Mouse (Mus musculus): ENCODE measurements around the gene Brd4. TPM values are rescaled to one million over a fixed set of nuclear protein-coding genes. Genes with fewer than 3 reads are reported as not detected.

Brd4 gene
- total RNA-seq, 2 experiments from 2014 or later = 121 to 138 TPM

- H3K27ac ChIP-seq = no peak overlapping the region
- no peak for TF ChIP-seq CTCF (IDR thresholded peaks at IDR 0.05)
- DNase-seq (ENCODE audit: extremely low spot score in 1 of 2, low spot score in 2 of 2) = no peak
- no peak overlapping the region for H3K4me3 ChIP-seq
- intact Hi-C loops (cut with DNase I) = no loop called here
Observed at GRCm38 (mm10) chr17:32277201-32277600, 7.3 kb downstream of the Brd4 start.

- no peak overlapping the region for H3K27ac ChIP-seq
- DNase-seq (ENCODE audit: extremely low spot score in 1 of 2, low spot score in 2 of 2) = no peak
- intact Hi-C loops (cut with DNase I) = no loop called here
- H3K4me3 ChIP-seq = no peak overlapping the region
- TF ChIP-seq CTCF (IDR thresholded peaks at IDR 0.05) = no peak
Observed at GRCm38 (mm10) chr17:32275568-32275967, 9.0 kb downstream of the Brd4 start.

- no peak overlapping the region for H3K27ac ChIP-seq
- DNase-seq (ENCODE audit: extremely low spot score in 1 of 2, low spot score in 2 of 2) = no peak
- intact Hi-C loops (cut with DNase I) = no loop called here
- TF ChIP-seq CTCF (IDR thresholded peaks at IDR 0.05) = no peak
- no peak overlapping the region for H3K4me3 ChIP-seq
Observed at GRCm38 (mm10) chr17:32269151-32269550, 15.4 kb downstream of the Brd4 start.

GRCm38 (mm10) chr17:32268540-32268960 lies 16.0 kb downstream of the Brd4 start:
- no peak overlapping the region for H3K27ac ChIP-seq
- no peak for TF ChIP-seq CTCF (IDR thresholded peaks at IDR 0.05)

GRCm38 (mm10) chr17:32268096-32268495 lies 16.4 kb downstream of the Brd4 start:
- Histone ChIP-seq H3K4me3 (no peak overlapping the region), H3K27ac (no peak overlapping the region)
- no peak for TF ChIP-seq CTCF (IDR thresholded peaks at IDR 0.05)
- intact Hi-C loops (cut with DNase I) = no loop called here
- no peak for DNase-seq (ENCODE audit: extremely low spot score in 1 of 2, low spot score in 2 of 2)

More at GRCm38 (mm10) chr17:32268540-32268960, 16.0 kb downstream of the Brd4 start:
- H3K4me3 ChIP-seq = no peak overlapping the region
- DNase-seq (ENCODE audit: extremely low spot score in 1 of 2, low spot score in 2 of 2) = no peak
- intact Hi-C loops (cut with DNase I) = no loop called here

GRCm38 (mm10) chr17:32267617-32268016 lies 16.9 kb downstream of the Brd4 start:
- H3K27ac ChIP-seq = no peak overlapping the region
- intact Hi-C loops (cut with DNase I) = no loop called here
- no peak for TF ChIP-seq CTCF (IDR thresholded peaks at IDR 0.05)
- no peak for DNase-seq (ENCODE audit: extremely low spot score in 1 of 2, low spot score in 2 of 2)
- no peak overlapping the region for H3K4me3 ChIP-seq

GRCm38 (mm10) chr17:32263672-32264071 lies 20.9 kb downstream of the Brd4 start:
- no peak for TF ChIP-seq CTCF (IDR thresholded peaks at IDR 0.05)
- DNase-seq (ENCODE audit: extremely low spot score in 1 of 2, low spot score in 2 of 2) = no peak
- Histone ChIP-seq H3K27ac (no peak overlapping the region), H3K4me3 (no peak overlapping the region)
- intact Hi-C loops (cut with DNase I) = no loop called here

GRCm38 (mm10) chr17:32262831-32263559 lies 21.5 kb downstream of the Brd4 start:
- intact Hi-C loops (cut with DNase I) = no loop called here
- no peak overlapping the region for H3K27ac ChIP-seq
- DNase-seq (ENCODE audit: extremely low spot score in 1 of 2, low spot score in 2 of 2) = no peak
- no peak overlapping the region for H3K4me3 ChIP-seq
- TF ChIP-seq CTCF (IDR thresholded peaks at IDR 0.05) = no peak

- H3K27ac ChIP-seq = no peak overlapping the region
Observed at GRCm38 (mm10) chr17:32258869-32259268, 25.7 kb downstream of the Brd4 start.

GRCm38 (mm10) chr17:32257944-32258343 lies 26.6 kb downstream of the Brd4 start:
- intact Hi-C loops (cut with DNase I) = no loop called here
- Histone ChIP-seq H3K4me3 (no peak overlapping the region), H3K27ac (no peak overlapping the region)
- TF ChIP-seq CTCF (IDR thresholded peaks at IDR 0.05) = no peak
- no peak for DNase-seq (ENCODE audit: extremely low spot score in 1 of 2, low spot score in 2 of 2)

More at GRCm38 (mm10) chr17:32258869-32259268, 25.7 kb downstream of the Brd4 start:
- no peak for DNase-seq (ENCODE audit: extremely low spot score in 1 of 2, low spot score in 2 of 2)
- TF ChIP-seq CTCF (IDR thresholded peaks at IDR 0.05) = no peak
- no peak overlapping the region for H3K4me3 ChIP-seq
- intact Hi-C loops (cut with DNase I) = no loop called here

GRCm38 (mm10) chr17:32257452-32257851 lies 27.1 kb downstream of the Brd4 start:
- intact Hi-C loops (cut with DNase I) = no loop called here
- TF ChIP-seq CTCF (IDR thresholded peaks at IDR 0.05) = no peak

GRCm38 (mm10) chr17:32256896-32257295 lies 27.6 kb downstream of the Brd4 start:
- no peak overlapping the region for H3K27ac ChIP-seq
- TF ChIP-seq CTCF (IDR thresholded peaks at IDR 0.05) = no peak
- DNase-seq (ENCODE audit: extremely low spot score in 1 of 2, low spot score in 2 of 2) = no peak
- intact Hi-C loops (cut with DNase I) = no loop called here
- no peak overlapping the region for H3K4me3 ChIP-seq

More at GRCm38 (mm10) chr17:32257452-32257851, 27.1 kb downstream of the Brd4 start:
- no peak for DNase-seq (ENCODE audit: extremely low spot score in 1 of 2, low spot score in 2 of 2)
- Histone ChIP-seq H3K4me3 (no peak overlapping the region), H3K27ac (no peak overlapping the region)

- Histone ChIP-seq H3K4me3 (no peak overlapping the region), H3K27ac (no peak overlapping the region)
- no peak for DNase-seq (ENCODE audit: extremely low spot score in 1 of 2, low spot score in 2 of 2)
- intact Hi-C loops (cut with DNase I) = no loop called here
- no peak for TF ChIP-seq CTCF (IDR thresholded peaks at IDR 0.05)
Observed at GRCm38 (mm10) chr17:32253261-32253660, 31.3 kb downstream of the Brd4 start.

Measured in left cerebral cortex, adult 2 months (tissue).